Mouse (Mus musculus): ENCODE data around the gene Bcl7c.
A peak's percentile ranks its signal among the peaks of the same experiment; 100 is the strongest.

The Bcl7c gene

GRCm38 (mm10) chr7:127685304-127686018, 23.3 kb downstream of the Bcl7c start:
- peak; percentile 24 for DNase-seq (ENCODE audit: low read depth)

GRCm38 (mm10) chr7:127681888-127682553, 26.7 kb downstream of the Bcl7c start:
- DNase-seq (ENCODE audit: low read depth): no peak

GRCm38 (mm10) chr7:127680541-127680940, 28.2 kb downstream of the Bcl7c start:
- no peak for DNase-seq (ENCODE audit: low read depth)

GRCm38 (mm10) chr7:127678811-127679210, 29.9 kb downstream of the Bcl7c start:
- no peak for DNase-seq (ENCODE audit: low read depth)

- no peak for DNase-seq (ENCODE audit: low read depth)
Measured at GRCm38 (mm10) chr7:127677609-127678008, 31.1 kb downstream of the Bcl7c start.

- no peak for DNase-seq (ENCODE audit: low read depth)
Measured at GRCm38 (mm10) chr7:127677077-127677476, 31.7 kb downstream of the Bcl7c start.

- no peak for DNase-seq (ENCODE audit: low read depth)
Measured at GRCm38 (mm10) chr7:127675391-127675811, 33.3 kb downstream of the Bcl7c start.

- DNase-seq (ENCODE audit: low read depth): peak; percentile 47
Measured at GRCm38 (mm10) chr7:127674977-127675376, 33.8 kb downstream of the Bcl7c start.

GRCm38 (mm10) chr7:127672776-127673175, 36.0 kb downstream of the Bcl7c start:
- DNase-seq (ENCODE audit: low read depth): no peak

- DNase-seq (ENCODE audit: low read depth): no peak
Measured at GRCm38 (mm10) chr7:127671880-127672774, 36.6 kb downstream of the Bcl7c start.

- no peak for DNase-seq (ENCODE audit: low read depth)
Measured at GRCm38 (mm10) chr7:127667171-127667570, 41.6 kb downstream of the Bcl7c start.

- DNase-seq (ENCODE audit: low read depth): no peak
Measured at GRCm38 (mm10) chr7:127666679-127667078, 42.1 kb downstream of the Bcl7c start.

- DNase-seq (ENCODE audit: low read depth): no peak
Measured at GRCm38 (mm10) chr7:127666066-127666654, 42.6 kb downstream of the Bcl7c start.

GRCm38 (mm10) chr7:127662926-127663325, 45.8 kb downstream of the Bcl7c start:
- no peak for DNase-seq (ENCODE audit: low read depth)

- no peak for DNase-seq (ENCODE audit: low read depth)
Measured at GRCm38 (mm10) chr7:127661833-127662232, 46.9 kb downstream of the Bcl7c start.

GRCm38 (mm10) chr7:127660882-127661281, 47.9 kb downstream of the Bcl7c start:
- no peak for DNase-seq (ENCODE audit: low read depth)

- DNase-seq (ENCODE audit: low read depth): no peak
Measured at GRCm38 (mm10) chr7:127656946-127657345, 51.8 kb downstream of the Bcl7c start.

GRCm38 (mm10) chr7:127654318-127654717, 54.4 kb downstream of the Bcl7c start:
- no peak for DNase-seq (ENCODE audit: low read depth)

- DNase-seq (ENCODE audit: low read depth): no peak
Measured at GRCm38 (mm10) chr7:127652050-127652449, 56.7 kb downstream of the Bcl7c start.

GRCm38 (mm10) chr7:127651624-127652023, 57.1 kb downstream of the Bcl7c start:
- DNase-seq (ENCODE audit: low read depth): no peak

GRCm38 (mm10) chr7:127649206-127649605, 59.5 kb downstream of the Bcl7c start:
- DNase-seq (ENCODE audit: low read depth): no peak

Data from fibroblast of lung, adult 2 months (primary cell).